Mouse (Mus musculus) intestine, embryonic 16.5 days (tissue): ENCODE measurements around the gene Gm2000. TPM values are rescaled to one million over a fixed set of nuclear protein-coding genes. Genes with fewer than 3 reads are reported as not detected.

Experiments used
- ATAC-seq: fragments of 200-750 bp; cut with Nextera tagmentation; 2 replicates; pipeline ENCODE4 v1.8.0; 2017; ENCODE audit warnings: moderate TSS enrichment, moderate library complexity
- H3K27ac ChIP-seq: fragments of 300-500 bp; sonication (generic); 2 replicates; pipeline ENCODE4 v1.5.1; 2014; ENCODE audit warnings: mild to moderate bottlenecking, low read length
- H3K27me3 ChIP-seq: fragments of 300-500 bp; sonication (generic); replicated peaks from 2 replicates; pipeline ENCODE4 v1.6.1; 2014; ENCODE audit warnings: low read length, control low read depth, mixed read lengths; ENCODE audit not compliant: control insufficient read depth, insufficient read depth
- H3K36me3 ChIP-seq: fragments of 300-500 bp; sonication (generic); 2 replicates; pipeline ENCODE4 v1.6.1; 2014; ENCODE audit warnings: low read length, control low read depth; ENCODE audit not compliant: control insufficient read depth, insufficient read depth
- H3K4me1 ChIP-seq: fragments of 300-500 bp; sonication (generic); 2 replicates; pipeline ENCODE4 v1.6.1; 2014; ENCODE audit warnings: low read length, control low read depth, mixed read lengths; ENCODE audit not compliant: control insufficient read depth, insufficient read depth
- H3K4me2 ChIP-seq: fragments of 300-500 bp; sonication (generic); 2 replicates; pipeline ENCODE4 v1.6.1; 2014; ENCODE audit warnings: low read depth, low read length, control low read depth
- H3K4me3 ChIP-seq: fragments of 300-500 bp; sonication (generic); 2 replicates; pipeline ENCODE4 v1.5.1; 2014; ENCODE audit warnings: mild to moderate bottlenecking, low read length
- H3K9ac ChIP-seq: fragments of 300-500 bp; sonication (generic); 2 replicates; pipeline ENCODE4 v1.6.1; 2014; ENCODE audit warnings: low read depth, low read length
- H3K9me3 ChIP-seq: fragments of 300-500 bp; sonication (generic); 2 replicates; pipeline ENCODE4 v1.6.1; 2016; ENCODE audit warnings: low read length, control low read depth; ENCODE audit not compliant: control insufficient read depth
- WGBS: fragments of 180-500 bp; shearing (Covaris S2); extraction: QIAGEN DNeasy Blood & Tissue Kit; methylation state at CpG from one replicate; pipeline ENCODE4 v1.1.7; 2014; 5-methylcytosine and 5-hydroxymethylcytosine counted together
- polyA plus RNA-seq: library from polyadenylated mRNA; unstranded; fragments of >200 nt; fragmentation: Nextera tagmentation; extraction: Ambion mirVana; gene quantifications from 2 replicates; pipeline ENCODE4 v1.2.1, GENCODE M21; 2015

Gm2000 gene
- 759 and 815 TPM in 2 replicates for polyA plus RNA-seq

DNA sequence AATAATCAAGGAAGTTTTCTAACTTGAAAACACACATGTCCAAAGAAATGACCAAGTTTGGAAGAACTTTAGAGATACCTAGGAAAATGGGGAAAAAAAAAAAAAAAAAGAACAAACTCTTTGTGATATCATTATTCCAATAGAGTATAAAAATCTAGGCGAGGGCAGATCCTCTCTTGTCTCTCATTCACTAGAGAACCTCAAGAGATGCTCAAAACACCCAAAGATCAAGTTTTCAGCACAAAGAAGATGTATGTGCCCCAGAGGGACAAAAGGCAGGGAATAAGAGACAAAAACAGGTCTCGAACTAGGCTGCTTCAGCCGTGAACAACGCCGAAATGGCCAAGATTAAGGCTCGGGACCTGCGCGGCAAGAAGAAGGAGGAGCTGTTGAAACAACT lies at the start of gene Gm2000:
TSS of gene Gm2000 (plus strand) at position 301 of the 400 bp plus-strand sequence.
- ATAC-seq: no peak
- 87% methylated on average over 8 of the region's 8 CpGs for WGBS

DNA sequence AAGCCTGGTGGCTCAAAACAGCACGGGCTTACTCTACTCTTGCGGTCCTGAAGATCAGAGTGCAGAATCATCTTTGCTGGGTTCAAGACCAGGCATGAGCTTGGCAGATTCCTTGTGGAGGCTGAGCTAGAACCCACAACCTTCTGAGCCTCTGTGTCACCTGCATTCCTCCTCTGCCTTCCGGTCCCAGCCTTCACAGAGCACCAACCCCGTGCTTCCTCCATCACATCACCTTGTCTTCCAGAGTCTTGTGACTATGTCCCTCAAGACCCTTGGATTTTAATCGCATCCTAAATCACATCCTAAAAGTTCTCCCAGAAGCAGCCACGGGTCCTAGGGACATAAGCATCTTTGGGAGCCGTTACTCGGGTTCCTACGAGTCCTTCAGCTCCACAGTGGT lies 42.7 kb upstream of the Gm2000 start:
- no peak overlapping the region for H3K4me3 ChIP-seq
- no peak overlapping the region for H3K4me2 ChIP-seq
- no peak for ATAC-seq
- H3K27me3 ChIP-seq: no peaks in the 10 kb centered on the region
- no peak overlapping the region for H3K27ac ChIP-seq
- H3K9ac ChIP-seq: no peak overlapping the region
- no peaks in the 10 kb centered on the region for H3K36me3 ChIP-seq
- WGBS: 82% methylated on average over 9 of the region's 9 CpGs
- no peaks in the 10 kb centered on the region for H3K9me3 ChIP-seq
- no peaks in the 10 kb centered on the region for H3K4me1 ChIP-seq

More for the DNA sequence above, at the start of gene Gm2000:
- H3K9me3 ChIP-seq: no peaks in the 10 kb centered on the region
- H3K9ac ChIP-seq: no peak within 1 kb of the TSS
- no peaks in the 10 kb centered on the region for H3K4me1 ChIP-seq
- no peak within 1 kb of the TSS for H3K4me3 ChIP-seq
- H3K36me3 ChIP-seq: no peaks in the 10 kb centered on the region
- H3K27me3 ChIP-seq: no peaks in the 10 kb centered on the region
- H3K4me2 ChIP-seq: no peak within 1 kb of the TSS
- no peak within 1 kb of the TSS for H3K27ac ChIP-seq

DNA sequence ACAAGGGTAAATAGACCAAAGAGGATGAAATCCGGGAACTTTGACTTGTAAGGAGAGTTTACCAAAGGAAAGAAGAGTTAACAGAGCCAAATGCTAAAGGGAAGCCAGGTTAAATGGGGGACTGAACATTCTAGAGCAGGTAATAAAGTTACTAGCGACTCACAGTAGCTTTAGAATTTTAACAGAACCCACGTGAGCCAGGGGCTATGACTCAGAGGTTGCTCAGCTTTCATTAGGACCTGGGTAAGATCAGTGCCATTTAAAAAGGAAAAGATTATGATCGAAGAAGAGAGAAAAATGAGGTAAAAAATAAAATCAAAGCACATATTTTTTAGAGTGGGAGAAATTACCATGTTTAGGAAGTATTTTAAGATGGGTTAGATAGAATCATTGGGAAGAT lies 25.0 kb upstream of the Gm2000 start:
- H3K36me3 ChIP-seq: no peaks in the 10 kb centered on the region
- no peak for ATAC-seq
- no peak overlapping the region for H3K4me3 ChIP-seq
- H3K27ac ChIP-seq: no peak overlapping the region
- no peak overlapping the region for H3K9ac ChIP-seq
- WGBS: 75% methylated on average over 4 of the region's 4 CpGs
- no peaks in the 10 kb centered on the region for H3K27me3 ChIP-seq
- no peak overlapping the region for H3K4me2 ChIP-seq
- no peaks in the 10 kb centered on the region for H3K9me3 ChIP-seq
- H3K4me1 ChIP-seq: no peaks in the 10 kb centered on the region

DNA sequence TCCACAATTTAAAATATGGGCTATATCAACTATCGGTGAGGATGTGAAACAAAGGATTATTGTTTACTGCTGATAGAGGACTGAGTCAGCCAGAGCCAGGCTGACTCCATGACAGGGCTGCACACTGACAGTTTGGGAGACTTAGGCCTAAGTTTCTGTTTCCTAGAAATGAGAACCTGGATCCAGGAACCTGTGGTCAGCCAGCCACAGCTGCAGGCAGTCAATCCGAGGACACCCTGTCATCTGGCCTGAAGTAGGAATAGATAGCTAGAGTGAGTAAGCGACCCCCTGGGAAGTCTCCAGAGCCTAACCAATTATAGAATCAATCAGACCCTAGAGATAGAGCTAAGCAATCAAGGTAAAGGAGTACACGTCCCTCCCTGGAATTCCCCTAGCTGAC lies 21.4 kb upstream of the Gm2000 start:
- Histone ChIP-seq H3K9ac (no peak overlapping the region), H3K4me2 (no peak overlapping the region), H3K27me3 (no peaks in the 10 kb centered on the region), H3K9me3 (no peaks in the 10 kb centered on the region), H3K4me3 (no peak overlapping the region), H3K27ac (no peak overlapping the region), H3K4me1 (no peaks in the 10 kb centered on the region), H3K36me3 (no peaks in the 10 kb centered on the region)
- 62% methylated on average over 4 of the region's 4 CpGs for WGBS
- no peak for ATAC-seq

DNA sequence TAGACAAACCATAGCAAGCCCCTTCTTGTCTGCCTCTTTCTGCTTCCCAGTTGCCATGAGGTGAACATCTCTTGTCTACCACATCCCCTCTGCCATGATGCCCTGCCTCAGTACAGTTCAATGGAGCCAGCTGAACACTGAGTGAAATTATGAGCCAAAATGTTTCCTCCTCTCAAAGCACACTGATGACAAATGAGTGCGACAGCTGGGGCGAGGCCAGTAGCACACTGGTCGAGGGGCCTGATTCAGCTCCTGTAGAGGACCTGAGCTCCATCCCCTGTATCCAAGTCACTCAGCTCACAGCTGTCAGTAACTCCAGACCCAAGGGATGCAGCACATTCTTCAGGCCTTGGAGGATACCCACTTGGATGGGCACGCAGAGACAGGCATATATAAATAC lies 20.2 kb upstream of the Gm2000 start:
- no peak for ATAC-seq
- 81% methylated on average over 4 of the region's 4 CpGs for WGBS
- H3K27ac ChIP-seq: no peak overlapping the region

DNA sequence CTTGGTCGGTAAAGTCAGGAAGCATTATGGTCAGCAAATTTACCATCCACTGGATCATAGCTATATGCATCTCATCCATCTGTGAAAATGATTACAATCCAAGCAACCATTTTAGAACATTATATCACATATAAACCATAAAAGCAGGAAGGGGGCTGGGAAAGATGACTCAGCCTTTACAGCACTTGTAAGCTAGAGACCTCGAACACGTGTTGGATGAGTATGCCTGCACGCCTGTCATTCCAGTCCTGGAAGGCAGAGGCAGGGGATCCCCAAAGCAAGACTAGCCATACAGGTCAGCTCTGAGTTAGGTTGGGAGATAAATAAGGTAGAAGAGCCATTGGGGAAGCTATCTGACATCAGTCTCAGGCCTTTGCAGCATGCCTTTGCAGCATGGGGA lies 16.8 kb upstream of the Gm2000 start:
- H3K4me3 ChIP-seq: no peak overlapping the region
- H3K9ac ChIP-seq: no peak overlapping the region
- no peak overlapping the region for H3K4me2 ChIP-seq
- no peaks in the 10 kb centered on the region for H3K4me1 ChIP-seq
- H3K9me3 ChIP-seq: no peaks in the 10 kb centered on the region
- WGBS: 76% methylated on average over 4 of the region's 4 CpGs
- H3K27ac ChIP-seq: no peak overlapping the region
- no peaks in the 10 kb centered on the region for H3K27me3 ChIP-seq
- no peaks in the 10 kb centered on the region for H3K36me3 ChIP-seq
- ATAC-seq: no peak

More for the DNA sequence above, 20.2 kb upstream of the Gm2000 start:
- H3K36me3 ChIP-seq: no peaks in the 10 kb centered on the region
- no peaks in the 10 kb centered on the region for H3K27me3 ChIP-seq
- no peak overlapping the region for H3K9ac ChIP-seq
- no peak overlapping the region for H3K4me3 ChIP-seq
- H3K4me2 ChIP-seq: no peak overlapping the region
- H3K4me1 ChIP-seq: no peaks in the 10 kb centered on the region
- H3K9me3 ChIP-seq: no peaks in the 10 kb centered on the region

DNA sequence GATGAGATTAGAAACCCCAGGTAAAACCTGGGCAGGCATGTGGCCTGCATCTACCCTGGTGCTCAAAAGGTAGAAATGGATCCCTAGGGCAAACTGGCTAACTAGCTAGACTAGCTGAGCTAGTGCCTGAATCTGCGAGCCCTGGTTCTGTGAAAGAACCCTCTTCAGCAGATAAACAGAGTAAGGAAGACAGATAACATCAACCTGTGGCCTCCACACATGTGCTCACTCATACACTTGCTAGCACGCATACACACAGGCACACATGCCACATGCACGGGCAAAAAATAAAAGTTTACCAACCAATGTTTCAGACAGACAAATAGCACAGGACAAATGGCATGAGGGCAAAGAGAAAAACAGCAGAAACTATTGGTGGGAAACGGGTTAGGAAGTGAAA lies 15.4 kb upstream of the Gm2000 start:
- WGBS: 86% methylated on average over 4 of the region's 4 CpGs
- no peak overlapping the region for H3K4me2 ChIP-seq
- H3K9ac ChIP-seq: no peak overlapping the region
- no peaks in the 10 kb centered on the region for H3K4me1 ChIP-seq
- H3K36me3 ChIP-seq: no peaks in the 10 kb centered on the region
- H3K27me3 ChIP-seq: no peaks in the 10 kb centered on the region
- H3K4me3 ChIP-seq: no peak overlapping the region
- H3K27ac ChIP-seq: no peak overlapping the region
- no peak for ATAC-seq
- H3K9me3 ChIP-seq: no peaks in the 10 kb centered on the region

DNA sequence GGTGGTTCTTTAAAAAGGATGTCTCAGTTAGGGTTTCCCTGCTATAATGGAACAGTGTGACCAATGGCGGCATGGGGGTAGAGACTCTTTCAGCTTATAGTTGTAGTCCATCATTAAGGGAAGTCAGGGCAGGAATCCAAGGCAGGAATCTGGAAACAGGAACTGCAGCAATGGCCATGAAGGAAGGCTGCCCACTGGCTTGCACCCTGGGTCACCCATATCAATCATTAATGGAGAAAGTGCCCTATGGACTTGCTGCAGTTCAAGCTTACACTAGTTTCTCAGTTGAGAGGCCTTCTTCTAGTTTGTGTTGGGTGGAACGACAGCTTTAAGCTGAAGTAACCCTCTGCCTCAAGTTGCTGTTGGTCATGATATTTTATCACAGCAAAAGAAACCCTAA lies 13.4 kb upstream of the Gm2000 start:
- WGBS: 80% methylated on average over 2 of the region's 2 CpGs
- Histone ChIP-seq H3K27me3 (no peaks in the 10 kb centered on the region), H3K4me3 (no peak overlapping the region), H3K9me3 (no peaks in the 10 kb centered on the region), H3K27ac (no peak overlapping the region), H3K9ac (no peak overlapping the region), H3K36me3 (no peaks in the 10 kb centered on the region), H3K4me2 (no peak overlapping the region), H3K4me1 (no peaks in the 10 kb centered on the region)
- ATAC-seq: 0 out of 2 replicates have a peak, but pooled peaks have one; percentile 44

DNA sequence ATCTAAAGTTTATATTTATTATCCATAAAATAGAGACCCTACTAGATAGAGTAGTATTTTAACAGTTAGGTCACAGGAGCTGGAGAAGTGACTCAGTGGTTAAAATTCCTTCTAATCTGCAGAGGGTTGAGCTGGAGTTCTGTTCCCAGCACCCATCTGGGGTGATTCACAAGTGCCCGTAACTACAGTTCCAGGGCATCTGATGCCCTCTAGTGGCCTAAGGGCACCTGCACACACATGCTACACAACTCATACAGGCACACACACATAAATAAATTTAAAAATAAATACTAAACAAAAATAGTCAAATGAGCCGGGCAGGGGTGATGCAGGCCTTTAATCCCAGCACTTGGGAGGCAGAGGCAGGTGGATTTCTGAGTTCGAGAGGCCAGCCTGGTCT lies 15.4 kb downstream of the Gm2000 start:
- 83% methylated on average over 3 of the region's 3 CpGs for WGBS
- H3K9me3 ChIP-seq: no peaks in the 10 kb centered on the region
- no peak overlapping the region for H3K27ac ChIP-seq
- ATAC-seq: no peak
- H3K9ac ChIP-seq: no peak overlapping the region
- no peaks in the 10 kb centered on the region for H3K36me3 ChIP-seq
- no peaks in the 10 kb centered on the region for H3K27me3 ChIP-seq
- no peaks in the 10 kb centered on the region for H3K4me1 ChIP-seq
- H3K4me3 ChIP-seq: no peak overlapping the region
- H3K4me2 ChIP-seq: no peak overlapping the region

DNA sequence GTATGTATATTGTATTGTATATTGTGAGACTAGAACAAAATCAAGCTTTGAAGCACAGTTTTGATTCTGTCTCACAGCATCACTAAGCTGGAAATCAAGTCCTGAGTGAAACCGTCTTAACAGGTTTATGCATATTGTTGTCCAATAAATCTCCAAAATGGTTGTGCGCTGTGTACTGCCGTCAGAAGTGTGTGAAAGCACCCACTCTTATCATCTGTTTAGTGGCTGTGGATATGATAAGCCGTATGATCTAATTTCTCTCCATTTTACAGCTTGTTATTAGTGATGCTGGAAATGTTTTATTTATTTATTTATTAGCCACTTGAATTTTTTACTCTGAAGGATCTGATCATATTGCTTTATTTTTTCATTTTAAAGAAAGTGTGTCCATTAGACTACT lies 20.4 kb downstream of the Gm2000 start:
- ATAC-seq: no peak
- Histone ChIP-seq H3K27ac (no peak overlapping the region), H3K9me3 (no peaks in the 10 kb centered on the region), H3K27me3 (no peaks in the 10 kb centered on the region), H3K4me1 (no peaks in the 10 kb centered on the region), H3K9ac (no peak overlapping the region), H3K4me3 (no peak overlapping the region), H3K36me3 (no peaks in the 10 kb centered on the region), H3K4me2 (no peak overlapping the region)
- WGBS: 92% methylated on average over 4 of the region's 4 CpGs
